Mouse (Mus musculus) neural tube, embryonic 10.5 days (tissue): Measurements from ENCODE around the gene Eaf1.

Experiments used
- DNase-seq: peaks from one replicate; pipeline ENCODE4 v3.0.0-alpha.2; 2017; ENCODE audit warnings: low spot score; ENCODE audit errors: extremely low spot score

The Eaf1 gene

GRCm38 (mm10) chr14:31509911-31510310 lies 15.7 kb downstream of the Eaf1 start:
- no peak for DNase-seq

DNA sequence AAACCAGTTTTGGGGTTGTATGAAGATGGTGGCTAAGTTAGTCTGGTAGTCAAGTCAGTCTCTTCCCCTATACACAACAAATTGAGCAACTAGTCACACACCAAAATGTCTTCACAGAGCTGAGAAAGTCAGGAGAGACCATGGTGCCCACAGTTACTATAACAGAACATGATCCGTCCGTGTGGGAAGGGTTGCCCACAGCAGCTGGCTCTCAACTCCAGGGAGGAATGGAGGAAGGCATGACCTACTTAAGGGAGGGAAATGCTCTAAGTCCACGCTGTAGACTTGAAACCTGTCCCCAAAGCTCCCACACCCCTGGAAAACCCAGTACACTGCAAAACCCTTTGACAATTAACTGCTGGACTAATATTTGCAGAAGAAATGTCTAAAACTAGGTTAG lies 16.1 kb downstream of the Eaf1 start:
- no peak for DNase-seq

DNA sequence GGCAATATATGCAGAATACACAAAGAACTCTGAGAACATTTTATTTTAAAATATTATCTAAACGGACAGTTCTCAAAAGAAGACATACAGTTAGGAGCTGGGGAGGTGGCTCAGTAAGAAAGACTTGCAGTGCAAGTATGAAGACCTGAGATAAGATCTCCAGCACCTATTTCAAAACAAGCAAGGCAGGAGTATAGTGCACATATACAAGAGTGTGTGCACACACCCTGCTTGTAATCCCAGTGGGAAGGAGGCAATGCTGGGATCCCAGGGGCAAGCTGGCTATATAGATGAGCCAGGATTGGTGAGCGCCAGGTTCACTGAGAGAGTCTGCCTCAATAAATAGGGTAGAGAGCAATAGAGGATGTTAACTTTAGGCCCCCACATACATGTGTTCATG lies 21.7 kb downstream of the Eaf1 start:
- no peak for DNase-seq

- no peak for DNase-seq
Observed at GRCm38 (mm10) chr14:31519165-31519564, 25.0 kb downstream of the Eaf1 start.

DNA sequence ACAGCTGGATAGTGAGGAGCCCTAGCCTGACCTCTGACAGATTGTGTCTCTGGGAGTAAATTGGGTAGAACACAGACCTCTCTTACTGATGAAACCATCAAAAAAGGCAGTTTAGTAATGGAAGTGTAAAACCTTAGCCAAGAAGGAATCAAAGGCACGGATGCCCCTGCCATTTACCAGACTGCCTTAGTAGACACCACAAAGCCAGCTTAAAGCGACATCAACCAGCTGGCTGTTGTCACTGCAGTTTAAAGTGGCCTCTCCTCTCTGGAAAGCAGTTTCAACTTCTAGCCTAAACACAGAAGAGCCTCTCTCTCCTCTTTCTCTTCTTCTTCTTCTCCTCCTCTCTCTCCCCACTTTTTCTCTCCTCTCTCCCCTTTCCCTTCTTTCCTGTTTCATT lies 27.1 kb downstream of the Eaf1 start:
- DNase-seq = no peak

DNA sequence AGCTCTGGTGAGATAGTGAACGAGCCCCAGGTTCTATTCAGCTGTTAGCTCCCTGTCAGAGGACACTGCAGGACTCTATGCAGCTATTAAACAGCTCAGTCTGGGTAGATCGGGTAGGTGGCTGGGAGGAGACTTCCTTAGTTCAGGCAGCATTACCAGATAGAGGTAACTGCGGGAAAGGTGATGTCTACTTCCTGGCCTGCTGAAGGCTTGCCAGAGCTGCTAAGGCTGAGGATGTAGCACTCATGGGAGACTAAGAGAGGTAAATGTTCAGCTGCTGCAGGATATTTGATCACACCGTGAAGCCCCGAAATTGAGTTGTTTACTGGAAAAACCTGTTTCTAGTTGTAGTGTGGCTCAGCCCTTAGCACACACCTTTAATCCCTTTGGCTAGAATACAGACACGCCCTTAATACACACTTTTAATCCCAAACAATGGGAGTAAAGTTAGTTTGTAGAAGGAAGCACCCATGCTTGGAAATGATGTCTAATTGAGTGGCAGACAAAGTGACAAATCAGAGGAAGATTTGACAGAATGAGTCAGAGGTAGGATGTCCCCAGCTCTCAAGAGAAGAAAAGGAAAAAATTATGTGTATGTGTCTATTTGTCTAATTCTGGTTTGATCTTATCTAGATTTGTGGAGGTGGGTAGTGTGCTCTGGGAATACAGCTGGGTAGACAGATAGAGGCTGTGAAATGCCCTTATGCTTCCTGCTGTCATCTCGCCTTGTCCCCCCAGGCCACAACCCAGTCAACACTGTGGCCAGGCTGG lies 31.0 kb downstream of the Eaf1 start:
- DNase-seq = no peak

GRCm38 (mm10) chr14:31530847-31531246 lies 36.6 kb downstream of the Eaf1 start:
- DNase-seq = no peak

DNA sequence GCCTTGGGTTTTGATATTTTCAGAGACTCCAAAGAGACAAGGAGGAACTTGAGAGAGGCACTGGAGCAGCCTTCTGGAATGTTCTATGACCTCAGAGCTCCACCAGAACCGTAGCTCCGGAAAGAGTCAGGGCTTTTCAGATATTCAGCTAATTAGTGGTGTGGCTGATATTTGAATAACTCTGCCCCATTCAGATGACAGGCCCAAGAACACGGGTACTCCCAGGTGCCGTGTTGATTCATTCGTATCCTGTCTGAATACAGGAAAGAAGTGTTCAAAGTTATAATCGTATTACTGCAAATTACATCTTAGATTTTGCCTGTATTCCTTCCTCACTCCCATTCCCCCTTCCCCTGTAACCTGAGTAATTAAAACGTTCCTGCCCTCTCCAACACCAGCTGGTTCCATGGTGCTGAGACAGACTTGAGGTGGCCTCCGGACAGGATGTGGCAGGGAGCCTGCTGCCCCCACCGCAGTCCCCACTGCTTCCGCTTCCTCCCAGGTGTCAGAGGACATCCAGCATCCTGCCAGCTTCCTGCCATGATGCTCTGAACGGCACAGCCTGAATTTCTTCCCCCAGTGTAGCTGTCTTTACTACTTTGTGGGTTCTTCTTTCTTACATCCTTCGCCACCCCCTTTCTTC lies 37.4 kb downstream of the Eaf1 start:
- no peak for DNase-seq

- no peak for DNase-seq
Observed at GRCm38 (mm10) chr14:31532656-31533055, 38.5 kb downstream of the Eaf1 start.

DNA sequence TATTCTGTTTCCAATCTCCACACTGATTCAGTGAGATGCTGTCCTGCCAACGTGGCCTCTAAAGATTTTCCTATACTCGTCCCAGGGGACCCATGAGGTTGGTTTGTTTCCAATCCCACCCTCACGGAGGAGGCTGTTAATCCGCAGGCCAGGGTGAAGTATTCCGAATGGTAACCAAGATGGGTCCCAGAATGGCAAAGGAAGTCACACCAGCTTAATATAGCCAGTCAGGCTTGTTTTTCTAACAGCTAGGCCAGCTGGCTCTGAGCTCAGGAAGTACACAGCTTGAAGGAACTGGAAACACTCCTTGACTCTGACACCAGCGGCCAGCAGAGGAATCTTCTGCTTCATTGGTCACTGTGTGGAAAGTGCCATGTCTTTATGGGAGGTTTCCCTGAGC lies 43.1 kb downstream of the Eaf1 start:
- no peak for DNase-seq

DNA sequence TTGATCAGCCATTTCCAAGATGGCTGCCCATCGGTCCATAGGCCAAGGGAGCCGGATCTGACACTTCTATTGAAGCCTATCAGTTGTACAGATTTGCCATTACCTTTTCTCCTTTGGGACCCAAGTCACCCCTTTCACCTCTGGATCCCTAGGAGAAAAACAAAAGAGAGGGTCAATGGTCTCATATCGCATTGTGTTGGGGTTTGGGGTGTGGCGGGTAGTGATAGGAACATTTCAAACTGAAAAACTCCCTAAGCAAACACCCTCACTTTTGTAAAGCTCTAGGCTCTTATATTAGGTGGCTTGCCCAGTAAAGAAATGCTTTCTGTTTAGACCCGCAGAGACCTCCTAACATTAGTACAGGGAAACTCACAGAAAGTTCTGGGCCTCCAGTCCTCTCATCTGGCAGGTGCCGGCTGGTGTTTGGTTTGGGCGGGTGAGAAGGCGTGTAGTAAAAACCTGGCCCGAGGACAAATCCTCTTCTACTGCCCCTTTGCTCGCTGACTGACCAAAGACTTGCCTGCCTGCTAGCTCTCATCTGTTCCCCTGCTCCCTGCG lies 49.8 kb downstream of the Eaf1 start:
- DNase-seq = no peak

DNA sequence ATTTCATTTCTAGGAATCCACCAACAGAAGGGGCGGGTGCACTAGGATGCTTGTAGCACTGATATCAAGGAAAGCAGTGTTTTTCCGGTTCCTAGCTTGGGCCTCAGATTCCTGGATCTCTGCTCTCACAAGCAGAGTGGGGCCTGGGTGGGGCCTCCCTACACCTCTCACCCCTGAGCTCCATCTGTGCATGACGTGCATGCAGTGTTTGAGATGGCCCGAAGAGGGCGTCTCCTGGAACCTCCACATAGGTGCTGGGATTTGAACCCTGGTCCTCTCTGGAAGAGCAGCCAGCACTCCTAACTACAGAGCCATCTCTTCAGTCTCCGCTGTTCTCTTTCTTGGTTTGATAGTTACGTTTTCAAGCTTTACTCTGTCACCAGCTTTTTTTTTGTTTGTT lies 60.8 kb downstream of the Eaf1 start:
- no peak for DNase-seq

DNA sequence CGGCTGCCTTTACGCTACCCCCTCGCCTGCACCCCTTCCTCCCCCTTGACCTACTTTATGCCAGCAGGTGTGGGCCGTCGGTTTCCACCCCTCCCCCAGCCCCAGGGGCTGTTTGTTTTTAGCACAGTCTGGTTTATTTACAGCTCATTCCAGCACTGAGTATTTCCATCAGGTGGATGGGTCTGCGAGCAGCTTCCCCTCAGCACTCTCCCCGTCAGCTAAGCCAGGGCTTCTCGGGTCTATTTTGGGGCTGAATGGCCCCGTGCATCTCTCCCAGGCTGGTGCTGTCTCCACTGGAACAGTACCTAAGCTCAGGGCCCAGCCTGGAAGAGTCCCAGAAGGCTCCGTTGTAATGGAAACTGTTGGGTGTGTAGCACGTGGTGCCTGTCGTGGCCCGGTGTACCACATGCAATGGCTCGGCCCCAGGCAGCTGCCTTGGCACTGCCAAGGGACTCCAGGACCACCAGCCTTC lies 61.8 kb downstream of the Eaf1 start:
- no peak for DNase-seq

DNA sequence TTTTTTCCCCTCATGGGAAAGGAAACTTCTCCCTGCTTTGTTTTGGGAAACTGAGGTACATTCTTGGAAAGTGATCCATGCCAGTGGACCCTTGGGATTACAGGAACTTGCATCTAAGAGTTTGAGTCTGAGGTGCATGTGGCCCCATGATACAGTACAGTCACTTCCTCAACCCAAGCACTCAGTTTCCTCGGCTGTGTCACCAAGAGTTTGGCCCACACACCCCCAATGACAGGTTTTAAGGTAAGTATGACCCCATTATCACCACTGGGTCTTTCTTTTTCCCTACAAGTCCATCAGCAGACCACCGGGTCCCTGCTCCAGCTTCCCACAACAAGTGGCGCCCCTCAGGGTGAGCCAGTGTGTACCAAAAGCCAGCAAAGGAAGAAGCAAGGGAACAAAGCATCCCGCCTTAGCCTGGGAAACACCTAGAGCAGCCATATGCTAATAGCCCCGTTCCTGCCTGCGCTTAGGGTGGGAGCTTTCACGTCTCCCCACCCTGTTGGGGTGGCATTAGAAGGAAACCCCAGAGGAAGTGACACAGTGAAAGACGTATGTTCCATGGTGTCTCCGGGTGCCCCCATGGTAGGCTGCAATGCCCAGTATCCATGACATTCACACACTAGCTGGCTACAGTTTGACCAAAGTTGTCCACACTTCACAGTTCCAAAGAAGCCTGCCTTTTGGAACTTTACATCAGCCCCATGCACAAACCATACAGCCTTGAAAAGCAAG lies 62.5 kb downstream of the Eaf1 start:
- no peak for DNase-seq

- no peak for DNase-seq
Observed at GRCm38 (mm10) chr14:31557273-31557672, 63.1 kb downstream of the Eaf1 start.

DNA sequence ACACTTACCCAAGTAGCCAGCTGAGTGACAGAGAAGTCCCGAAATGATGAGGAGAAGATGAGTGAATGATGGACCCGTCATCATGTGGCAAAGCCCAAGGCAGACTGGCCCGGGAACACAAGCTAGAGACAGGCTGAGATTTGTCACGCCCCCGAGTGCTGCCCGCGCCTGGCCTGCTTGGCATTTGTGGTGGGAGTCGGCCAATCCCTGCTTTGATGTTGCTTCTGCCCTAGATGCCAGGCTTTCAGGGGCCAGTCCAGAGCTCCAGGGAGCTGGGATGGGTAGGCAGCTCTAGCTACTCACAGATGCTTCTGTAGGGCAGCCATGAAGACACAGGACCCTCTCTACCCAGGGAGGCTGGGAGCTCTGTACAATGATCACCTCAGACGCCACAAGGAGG lies 63.6 kb downstream of the Eaf1 start:
- no peak for DNase-seq

GRCm38 (mm10) chr14:31559216-31559615 lies 65.0 kb downstream of the Eaf1 start:
- DNase-seq = no peak
